Mouse (Mus musculus): Measurements from ENCODE around the gene Cilp2. TPM values are rescaled to one million over a fixed set of nuclear protein-coding genes. Genes with fewer than 3 reads are reported as not detected.
A peak's percentile ranks its signal among the peaks of the same experiment; 100 is the strongest.

Cilp2 gene
- polyA plus RNA-seq, 1 experiment, result 0.20 TPM

DNA sequence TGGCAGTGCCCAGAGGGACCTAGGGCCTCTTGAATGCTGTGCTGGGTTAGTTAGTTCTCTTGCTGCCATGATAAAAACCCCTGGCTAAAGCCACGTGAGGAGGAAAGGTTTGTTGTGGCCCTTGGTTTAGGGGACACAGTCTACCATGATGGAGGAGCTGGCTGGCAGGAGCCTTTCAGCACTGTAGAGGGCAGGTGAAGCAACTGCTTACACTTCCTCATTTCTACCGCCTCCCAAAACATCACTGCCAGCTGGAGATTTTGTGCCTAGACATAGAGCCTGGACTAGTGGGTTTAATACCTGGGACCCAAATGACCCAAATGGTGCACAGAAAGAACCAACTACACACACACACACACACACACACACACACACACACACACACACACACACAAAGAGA is 26.2 kb downstream of the Cilp2 start:
- H3K27ac ChIP-seq (ENCODE audit: insufficient read depth, low read depth, low read length), result no peak overlapping the region
- no peaks in the 10 kb centered on the region for H3K27me3 ChIP-seq (ENCODE audit: control insufficient read depth, insufficient read depth, low read length)
- no peaks in the 10 kb centered on the region for H3K4me1 ChIP-seq (ENCODE audit: control insufficient read depth, insufficient read depth, insufficient read length, low read length)
- H3K4me3 ChIP-seq (ENCODE audit: low read depth, low read length), result no peak overlapping the region
- TF ChIP-seq POLR2A (IDR thresholded peaks at IDR 0.05; ENCODE audit: low read depth, low read length) (no peak), CTCF (IDR thresholded peaks at IDR 0.05; ENCODE audit: extremely low read depth, insufficient read length, insufficient replicate concordance, low read depth, low read length) (no peak)
- H3K36me3 ChIP-seq (ENCODE audit: control insufficient read depth, insufficient read depth, low read length), result no peaks in the 10 kb centered on the region
- 52% methylated on average over 2 of the region's 2 CpGs for WGBS

DNA sequence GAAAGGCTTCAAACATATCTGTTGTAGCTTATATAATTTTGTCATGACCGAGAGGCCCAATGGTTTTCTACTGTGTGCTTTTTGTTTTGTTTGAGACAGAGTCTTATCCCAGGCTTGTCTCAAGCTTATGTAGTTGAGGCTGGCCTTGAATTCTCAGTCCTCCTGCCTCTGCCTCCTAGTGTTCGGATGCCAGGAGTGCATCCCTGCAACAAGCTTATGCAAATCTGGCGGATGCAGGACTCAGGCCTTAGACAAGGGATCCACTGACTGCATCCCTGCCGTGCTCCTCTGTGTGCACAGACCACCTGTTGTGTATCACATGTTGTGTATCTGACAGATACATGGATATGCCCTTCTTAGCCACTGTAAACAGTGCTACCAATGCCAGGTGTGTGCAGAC is 26.7 kb downstream of the Cilp2 start:
- no peaks in the 10 kb centered on the region for H3K4me1 ChIP-seq (ENCODE audit: control insufficient read depth, insufficient read depth, insufficient read length, low read length)
- H3K27ac ChIP-seq (ENCODE audit: insufficient read depth, low read depth, low read length), result no peak overlapping the region
- H3K27me3 ChIP-seq (ENCODE audit: control insufficient read depth, insufficient read depth, low read length), result no peaks in the 10 kb centered on the region
- whole genome bisulfite sequencing, result 74% methylated on average over 4 of the region's 4 CpGs
- TF ChIP-seq CTCF (IDR thresholded peaks at IDR 0.05; ENCODE audit: extremely low read depth, insufficient read length, insufficient replicate concordance, low read depth, low read length) (peak; percentile 31; the same call in 1 of the 2 replicates), POLR2A (IDR thresholded peaks at IDR 0.05; ENCODE audit: low read depth, low read length) (no peak)
- H3K36me3 ChIP-seq (ENCODE audit: control insufficient read depth, insufficient read depth, low read length), result no peaks in the 10 kb centered on the region
- no peak overlapping the region for H3K4me3 ChIP-seq (ENCODE audit: low read depth, low read length)

DNA sequence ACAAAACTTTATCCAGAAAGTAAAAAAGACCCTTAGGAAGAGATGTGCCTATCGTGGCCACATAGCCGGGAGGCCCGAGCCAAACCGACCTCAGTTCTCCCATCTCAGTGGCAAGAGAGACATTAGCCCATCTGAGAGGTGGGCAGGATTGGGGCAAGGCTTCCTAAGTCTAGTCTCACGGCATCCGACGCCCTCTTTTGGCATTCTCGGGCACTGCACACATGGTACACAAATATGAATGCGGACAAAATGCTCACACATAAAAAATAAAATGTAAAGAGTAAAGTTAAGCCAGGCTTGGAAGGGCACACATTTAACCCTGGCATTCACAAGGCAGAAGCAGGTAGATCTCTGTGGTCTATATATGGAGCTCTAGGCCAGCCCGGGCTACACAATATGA is 33.6 kb downstream of the Cilp2 start:
- H3K27me3 ChIP-seq (ENCODE audit: control insufficient read depth, insufficient read depth, low read length), result no peaks in the 10 kb centered on the region
- WGBS, result 90% methylated on average over 10 of the region's 10 CpGs
- H3K4me1 ChIP-seq (ENCODE audit: control insufficient read depth, insufficient read depth, insufficient read length, low read length), result peaks cover 5% of the 10 kb centered on the region; the same call in 1 of the 2 replicates
- H3K27ac ChIP-seq (ENCODE audit: insufficient read depth, low read depth, low read length), result no peak overlapping the region
- no peak overlapping the region for H3K4me3 ChIP-seq (ENCODE audit: low read depth, low read length)
- no peaks in the 10 kb centered on the region for H3K36me3 ChIP-seq (ENCODE audit: control insufficient read depth, insufficient read depth, low read length)
- TF ChIP-seq POLR2A (IDR thresholded peaks at IDR 0.05; ENCODE audit: low read depth, low read length) (no peak), CTCF (IDR thresholded peaks at IDR 0.05; ENCODE audit: extremely low read depth, insufficient read length, insufficient replicate concordance, low read depth, low read length) (no peak)

DNA sequence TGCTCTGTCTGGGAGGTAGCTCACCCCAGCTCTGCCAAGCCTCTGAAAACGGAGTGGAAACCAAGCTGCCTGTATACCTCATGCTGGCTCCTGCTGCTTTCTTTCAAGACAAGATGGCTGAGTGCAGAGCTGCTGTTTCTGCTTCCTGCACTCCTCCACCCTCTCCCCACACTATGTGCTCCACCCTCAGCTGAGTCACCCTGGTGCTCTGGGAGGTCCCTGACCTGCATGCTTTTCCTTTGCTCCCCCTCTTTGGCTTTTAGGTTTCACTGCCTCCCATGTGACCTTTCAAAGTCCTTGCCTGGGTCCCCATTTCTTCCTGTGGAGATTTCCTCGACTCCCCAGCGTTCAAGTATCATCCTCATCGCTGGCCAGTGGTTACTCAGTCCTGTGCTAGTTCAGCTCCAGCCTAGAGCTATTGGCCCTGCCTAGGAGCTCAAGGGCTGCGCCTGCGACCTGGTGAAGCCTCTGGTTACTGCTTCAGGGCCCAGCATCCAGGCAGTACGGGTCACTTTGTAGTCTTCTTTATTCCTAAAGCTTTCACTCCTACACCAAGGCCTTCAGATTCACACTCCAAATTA is 36.5 kb downstream of the Cilp2 start:
- peaks cover 5% of the 10 kb centered on the region; the same call in 1 of the 2 replicates for H3K4me1 ChIP-seq (ENCODE audit: control insufficient read depth, insufficient read depth, insufficient read length, low read length)
- no peak for TF ChIP-seq CTCF (IDR thresholded peaks at IDR 0.05; ENCODE audit: extremely low read depth, insufficient read length, insufficient replicate concordance, low read depth, low read length)
- no peak for TF ChIP-seq POLR2A (IDR thresholded peaks at IDR 0.05; ENCODE audit: low read depth, low read length)
- no peak overlapping the region for H3K4me3 ChIP-seq (ENCODE audit: low read depth, low read length)
- no peak overlapping the region for H3K27ac ChIP-seq (ENCODE audit: insufficient read depth, low read depth, low read length)
- H3K36me3 ChIP-seq (ENCODE audit: control insufficient read depth, insufficient read depth, low read length), result no peaks in the 10 kb centered on the region
- WGBS, result 76% methylated on average over 7 of the region's 7 CpGs
- no peaks in the 10 kb centered on the region for H3K27me3 ChIP-seq (ENCODE audit: control insufficient read depth, insufficient read depth, low read length)

DNA sequence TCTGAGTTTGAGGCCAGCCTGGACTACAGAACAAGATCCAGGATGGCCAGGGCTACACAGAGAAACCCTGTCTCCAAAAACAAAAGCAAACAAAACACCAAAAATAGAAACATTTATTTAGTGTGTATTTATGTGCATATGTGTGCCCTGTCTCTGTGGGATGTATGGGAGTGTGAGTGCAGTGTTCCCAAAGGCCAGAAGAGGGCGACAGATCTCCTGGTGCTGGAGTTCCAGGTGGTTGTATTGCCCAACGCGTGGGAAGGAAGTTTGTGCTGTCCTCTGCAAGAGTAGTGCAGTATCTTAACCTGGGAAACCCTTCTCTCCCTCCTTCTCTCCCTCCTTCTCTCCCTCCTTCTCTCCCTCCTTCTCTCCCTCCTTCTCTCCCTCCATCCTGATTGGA is 37.6 kb downstream of the Cilp2 start:
- H3K27ac ChIP-seq (ENCODE audit: insufficient read depth, low read depth, low read length), result no peak overlapping the region
- H3K4me1 ChIP-seq (ENCODE audit: control insufficient read depth, insufficient read depth, insufficient read length, low read length), result peaks cover 5% of the 10 kb centered on the region; the same call in 1 of the 2 replicates
- H3K27me3 ChIP-seq (ENCODE audit: control insufficient read depth, insufficient read depth, low read length), result no peaks in the 10 kb centered on the region
- TF ChIP-seq CTCF (IDR thresholded peaks at IDR 0.05; ENCODE audit: extremely low read depth, insufficient read length, insufficient replicate concordance, low read depth, low read length) (0 out of 2 replicates have a peak, but pooled peaks have one; percentile 39), POLR2A (IDR thresholded peaks at IDR 0.05; ENCODE audit: low read depth, low read length) (no peak)
- no peaks in the 10 kb centered on the region for H3K36me3 ChIP-seq (ENCODE audit: control insufficient read depth, insufficient read depth, low read length)
- WGBS, result 34% methylated on average over 3 of the region's 3 CpGs
- H3K4me3 ChIP-seq (ENCODE audit: low read depth, low read length), result no peak overlapping the region

DNA sequence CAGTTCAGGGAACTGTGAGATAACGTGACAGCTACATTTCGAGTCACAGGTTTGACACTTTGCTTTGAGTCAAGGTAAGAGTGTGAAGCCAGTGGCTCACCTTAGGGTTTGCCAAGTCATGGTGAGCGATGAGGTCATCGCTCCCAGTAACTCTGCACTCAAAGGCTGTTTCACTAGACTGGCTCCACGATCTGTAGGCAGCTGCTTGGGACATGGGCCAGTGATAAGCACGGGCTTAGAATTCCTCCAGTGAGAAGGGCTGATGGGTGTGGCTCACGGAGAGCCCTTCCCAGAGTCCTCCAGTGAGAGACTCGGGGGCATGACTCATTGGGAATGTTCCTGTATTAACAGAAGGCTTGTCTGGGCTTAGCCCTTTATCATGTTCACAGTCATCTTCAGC is 38.5 kb downstream of the Cilp2 start:
- 28% methylated on average over 8 of the region's 8 CpGs for WGBS
- H3K4me1 ChIP-seq (ENCODE audit: control insufficient read depth, insufficient read depth, insufficient read length, low read length), result peaks cover 5% of the 10 kb centered on the region; the same call in 1 of the 2 replicates
- H3K27me3 ChIP-seq (ENCODE audit: control insufficient read depth, insufficient read depth, low read length), result no peaks in the 10 kb centered on the region
- no peak for TF ChIP-seq POLR2A (IDR thresholded peaks at IDR 0.05; ENCODE audit: low read depth, low read length)
- no peak for TF ChIP-seq CTCF (IDR thresholded peaks at IDR 0.05; ENCODE audit: extremely low read depth, insufficient read length, insufficient replicate concordance, low read depth, low read length)
- no peak overlapping the region for H3K27ac ChIP-seq (ENCODE audit: insufficient read depth, low read depth, low read length)
- H3K4me3 ChIP-seq (ENCODE audit: low read depth, low read length), result no peak overlapping the region
- no peaks in the 10 kb centered on the region for H3K36me3 ChIP-seq (ENCODE audit: control insufficient read depth, insufficient read depth, low read length)

DNA sequence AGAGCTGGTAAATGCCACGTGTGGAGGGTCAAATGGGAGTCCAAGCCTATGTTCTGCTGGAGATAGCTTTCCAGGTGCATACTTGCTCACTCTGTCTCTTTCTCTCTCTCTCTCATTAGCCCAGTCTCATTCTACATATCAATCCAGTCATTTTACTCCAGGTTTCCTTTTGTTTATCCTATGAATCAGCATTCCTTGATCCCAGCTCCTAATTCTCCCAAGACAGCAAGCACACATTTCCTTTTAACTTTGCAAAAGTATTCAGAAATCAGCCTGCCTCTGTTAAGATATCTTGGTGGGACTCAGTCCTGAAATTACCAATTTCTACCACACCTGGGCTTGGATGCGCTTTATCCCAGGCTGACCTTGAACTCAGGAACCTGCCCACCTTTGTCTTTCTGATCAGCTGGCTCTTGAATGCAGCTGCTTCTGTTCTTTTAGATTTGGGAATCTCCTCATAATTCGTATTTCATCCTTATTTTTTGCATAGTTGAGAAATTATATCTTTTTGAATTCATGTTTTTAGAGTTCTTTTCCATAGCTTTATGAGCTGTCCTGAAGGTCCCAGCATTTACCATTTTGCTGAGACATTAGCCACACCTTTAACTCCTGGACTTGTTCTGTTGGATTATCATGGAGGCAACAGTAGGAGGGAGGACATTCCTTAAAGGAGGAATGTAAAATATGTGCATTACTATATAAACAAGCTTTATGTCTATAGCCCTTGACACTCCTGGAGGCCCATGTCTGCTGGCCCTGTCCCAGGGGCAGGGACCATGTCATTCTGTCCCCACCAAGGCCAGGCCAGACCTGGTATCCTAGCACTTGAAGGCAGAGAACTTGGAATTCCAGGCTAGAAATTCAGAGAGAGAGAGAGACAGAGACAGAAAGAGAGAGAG is 40.1 kb downstream of the Cilp2 start:
- TF ChIP-seq CTCF (IDR thresholded peaks at IDR 0.05; ENCODE audit: extremely low read depth, insufficient read length, insufficient replicate concordance, low read depth, low read length) (no peak), POLR2A (IDR thresholded peaks at IDR 0.05; ENCODE audit: low read depth, low read length) (no peak)
- no peaks in the 10 kb centered on the region for H3K36me3 ChIP-seq (ENCODE audit: control insufficient read depth, insufficient read depth, low read length)
- 76% methylated on average over 3 of the region's 3 CpGs for WGBS

More for the DNA sequence above, 40.1 kb downstream of the Cilp2 start:
- Histone ChIP-seq H3K4me1 (ENCODE audit: control insufficient read depth, insufficient read depth, insufficient read length, low read length) (peaks cover 5% of the 10 kb centered on the region; the same call in 1 of the 2 replicates), H3K4me3 (ENCODE audit: low read depth, low read length) (no peak overlapping the region), H3K27me3 (ENCODE audit: control insufficient read depth, insufficient read depth, low read length) (no peaks in the 10 kb centered on the region), H3K27ac (ENCODE audit: insufficient read depth, low read depth, low read length) (no peak overlapping the region)
